Mouse (Mus musculus) cerebellum, adult 8-10 months (tissue): ENCODE measurements around the gene Rab11a.

Source experiments
- DNase-seq: peaks from one replicate; pipeline ENCODE4 v3.0.0; 2022

Gene Rab11a

DNA sequence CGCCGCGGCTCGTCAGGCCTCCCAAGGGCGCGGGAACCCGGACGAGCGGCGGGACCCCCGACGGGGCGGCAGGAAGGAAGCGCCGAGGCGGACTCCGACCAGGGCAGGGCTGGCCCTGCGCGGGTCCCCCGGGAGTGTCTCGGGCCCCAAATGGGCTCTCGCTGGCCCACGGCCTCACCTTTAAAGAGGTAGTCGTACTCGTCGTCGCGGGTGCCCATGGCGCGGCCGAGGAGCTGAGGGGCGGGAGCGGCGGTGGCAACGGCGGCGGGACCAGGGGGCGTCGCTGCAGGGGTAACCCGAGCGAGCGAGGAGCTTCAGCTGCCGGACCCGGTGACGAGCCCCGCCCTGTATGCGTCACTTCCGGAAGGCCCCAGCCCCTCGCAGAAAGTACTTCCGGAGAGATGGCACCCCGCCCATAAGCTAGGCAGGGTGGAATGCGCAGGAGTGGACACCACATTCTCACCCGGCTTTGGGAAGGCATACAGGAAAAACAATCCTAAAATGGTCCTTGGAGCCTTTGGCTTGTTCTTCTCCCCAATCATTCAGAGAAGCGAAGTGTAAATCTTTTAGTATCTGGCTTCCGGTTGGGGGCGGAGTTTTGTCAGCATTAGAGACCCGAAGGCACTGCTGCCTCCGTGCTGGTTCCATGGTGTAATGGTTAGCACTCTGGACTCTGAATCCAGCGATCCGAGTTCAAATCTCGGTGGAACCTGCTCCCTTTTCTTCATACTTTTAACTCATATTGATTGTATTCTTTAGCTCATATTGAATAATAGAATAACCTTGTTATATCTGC lies at the start of gene Rab11a:
Gene Rab11a, minus strand, starts transcription at position 353 of the 796 bp plus-strand sequence.
- DNase-seq, result peak; percentile 97

DNA sequence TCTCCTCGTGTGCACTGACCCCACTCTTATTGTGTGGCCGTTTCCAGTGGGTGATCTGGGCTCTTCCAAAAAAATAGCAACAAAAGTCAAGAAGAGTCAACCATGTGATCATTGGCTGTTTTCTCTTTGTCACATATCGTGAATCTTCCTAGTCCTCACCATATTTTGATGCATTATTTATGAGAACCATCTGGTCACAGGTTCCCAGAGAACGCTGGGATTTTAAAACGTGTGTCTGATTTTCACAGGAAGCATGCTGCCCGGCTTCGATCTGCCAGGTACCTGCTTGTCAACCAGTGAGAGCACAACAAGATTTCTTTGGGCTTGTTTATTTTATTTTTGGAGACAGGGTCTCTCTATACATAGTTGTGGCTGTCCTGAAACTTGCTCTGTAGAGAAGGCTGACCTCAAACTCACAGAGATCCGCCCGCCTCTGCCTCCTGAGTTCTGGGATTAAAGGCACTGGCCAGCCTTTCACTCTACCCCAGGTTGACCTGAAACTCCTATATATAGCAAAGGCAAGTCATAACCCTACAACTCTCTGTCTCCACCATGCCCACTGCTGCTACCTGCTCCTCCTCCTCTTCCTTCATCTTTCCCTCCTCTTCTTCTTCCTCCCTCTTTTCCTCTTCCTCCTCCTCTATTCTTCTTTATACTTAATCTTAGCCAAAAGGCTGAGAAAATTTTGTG lies 48.8 kb upstream of the Rab11a start:
- no peak for DNase-seq

DNA sequence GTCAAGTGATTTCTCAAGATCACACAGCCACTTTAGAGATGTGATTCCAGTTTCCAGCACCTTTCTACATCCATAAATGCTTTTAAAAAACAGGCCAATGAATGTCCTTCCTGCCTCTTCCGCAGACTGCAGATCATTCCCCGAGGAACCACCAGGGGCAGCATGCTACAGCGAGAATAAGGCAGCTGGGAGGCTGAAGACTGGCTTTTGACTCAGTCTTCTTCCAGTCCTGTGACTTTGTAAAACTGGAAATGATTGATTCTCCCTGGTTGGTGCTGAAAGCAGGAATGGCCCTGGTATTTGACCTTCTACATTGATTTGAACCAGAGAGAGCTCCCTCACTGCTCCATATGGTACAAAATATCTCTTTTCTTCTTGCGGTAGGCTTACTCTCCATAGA lies 47.3 kb upstream of the Rab11a start:
- peak; percentile 30 for DNase-seq

DNA sequence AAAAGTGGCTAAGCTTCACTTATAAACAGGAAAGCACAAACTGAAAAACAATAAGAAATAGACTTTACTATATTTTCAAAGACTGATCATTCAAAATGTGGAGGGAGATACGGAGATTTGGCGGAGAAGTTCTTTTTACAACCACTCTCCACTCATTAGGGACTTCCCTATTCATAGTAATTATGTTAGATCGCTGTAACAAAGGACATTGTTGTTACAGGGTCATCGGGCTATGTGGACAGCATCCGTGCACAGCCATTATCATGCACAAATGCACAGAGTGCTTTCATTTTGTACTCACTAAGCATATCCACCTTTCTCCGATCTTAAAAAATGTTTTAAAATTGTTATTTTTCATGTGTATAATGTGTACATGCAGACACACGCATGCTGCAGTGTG lies 46.0 kb upstream of the Rab11a start:
- DNase-seq, result no peak

DNA sequence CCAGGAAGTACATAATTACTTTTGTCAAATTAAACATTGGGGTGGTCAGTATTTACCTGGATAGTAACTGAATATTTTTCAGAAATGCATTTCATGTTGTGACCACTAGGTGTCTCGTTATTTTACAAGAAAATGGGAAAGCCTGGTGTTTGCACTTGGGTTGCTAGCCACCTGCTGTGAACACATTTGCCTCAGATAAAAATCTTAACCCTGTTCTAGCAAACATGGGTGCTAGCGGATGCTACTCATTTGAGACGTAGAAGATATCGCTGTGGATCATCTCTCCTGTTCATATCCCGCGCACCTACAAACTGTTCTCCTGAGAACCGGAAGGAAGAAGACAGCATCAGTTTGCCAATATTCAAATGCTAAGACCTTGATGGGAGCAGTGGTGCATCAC lies 42.1 kb upstream of the Rab11a start:
- DNase-seq, result peak; percentile 42

DNA sequence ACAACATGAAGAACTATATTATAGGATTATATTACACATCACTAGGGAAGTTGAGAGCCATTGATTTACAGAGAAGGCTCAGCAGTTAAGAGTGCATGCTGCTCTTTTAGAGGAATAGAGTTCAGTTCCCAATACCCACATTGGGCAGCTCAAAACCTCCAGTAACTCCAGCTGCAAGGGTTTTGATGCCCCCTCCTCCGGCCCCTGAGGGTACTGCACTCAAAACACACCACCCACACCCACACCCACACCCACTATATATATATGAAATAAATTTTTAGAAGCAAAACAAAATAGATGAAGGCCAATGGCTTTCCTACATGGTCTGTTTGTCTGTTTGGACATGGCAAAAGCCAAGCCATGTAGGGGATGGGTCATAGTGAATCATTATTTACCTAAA lies 40.6 kb upstream of the Rab11a start:
- DNase-seq, result no peak

DNA sequence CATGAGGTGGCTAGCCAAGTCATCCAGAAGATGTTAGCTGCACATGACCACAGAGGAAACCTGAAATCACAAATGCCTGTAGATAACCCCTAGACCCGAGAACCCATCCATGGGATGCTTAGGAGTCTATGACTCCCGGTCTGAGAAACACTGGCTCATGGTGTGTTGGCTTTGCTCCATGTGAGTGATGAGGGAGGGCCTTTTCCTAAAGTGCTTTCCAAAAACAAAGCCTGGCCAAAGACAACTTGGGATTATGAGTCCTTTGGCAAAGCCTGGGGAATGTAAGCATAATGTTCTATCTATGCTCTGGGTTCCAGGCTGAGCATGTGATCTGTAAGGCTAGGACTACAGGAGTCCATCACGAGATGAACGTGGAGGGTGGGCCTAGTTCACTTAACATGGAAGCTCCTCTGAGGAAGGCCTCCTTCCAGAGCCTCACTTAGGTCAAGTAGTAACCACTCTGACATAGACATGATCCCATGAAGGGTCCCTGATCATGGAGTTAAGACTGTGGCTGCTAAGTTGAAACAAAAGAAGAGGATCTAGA lies 40.0 kb upstream of the Rab11a start:
- DNase-seq, result no peak

DNA sequence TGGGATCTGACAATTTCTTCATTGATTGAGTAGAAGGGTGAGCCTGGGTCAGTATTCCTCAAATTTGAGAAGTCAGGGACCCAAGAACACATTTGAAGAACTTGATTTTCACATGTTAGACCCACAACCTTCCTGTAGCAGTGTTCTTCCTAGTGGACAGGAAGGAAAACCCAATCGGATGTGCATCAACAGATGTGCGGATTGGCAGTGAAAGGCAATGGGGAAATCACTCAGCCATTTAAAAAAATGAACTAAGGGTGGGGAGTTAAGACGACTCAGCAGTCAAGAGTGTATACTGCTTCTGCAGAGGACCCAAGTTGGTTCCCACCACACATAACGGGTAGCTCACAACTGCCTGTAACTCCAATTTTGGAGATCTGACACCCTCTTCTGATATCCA lies 37.9 kb upstream of the Rab11a start:
- no peak for DNase-seq

DNA sequence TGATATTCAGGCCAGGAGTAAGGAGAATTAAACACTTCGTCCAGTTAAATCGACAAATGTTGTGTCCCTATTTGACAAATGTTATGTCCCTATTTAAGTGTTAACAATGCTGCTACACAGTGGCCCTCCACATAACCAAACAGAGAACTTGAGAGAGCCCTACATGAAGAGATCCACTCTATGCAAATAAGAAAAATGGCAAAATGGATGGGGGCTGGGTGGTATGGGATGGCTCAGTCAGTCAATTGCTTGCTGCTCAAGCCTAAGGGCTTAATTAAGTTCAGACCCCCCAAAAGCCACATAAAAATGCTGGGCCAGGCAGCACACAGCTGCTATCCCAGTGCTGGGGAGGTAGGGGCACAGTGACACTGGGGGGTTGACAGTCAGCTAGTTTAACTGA lies 37.3 kb upstream of the Rab11a start:
- no peak for DNase-seq

DNA sequence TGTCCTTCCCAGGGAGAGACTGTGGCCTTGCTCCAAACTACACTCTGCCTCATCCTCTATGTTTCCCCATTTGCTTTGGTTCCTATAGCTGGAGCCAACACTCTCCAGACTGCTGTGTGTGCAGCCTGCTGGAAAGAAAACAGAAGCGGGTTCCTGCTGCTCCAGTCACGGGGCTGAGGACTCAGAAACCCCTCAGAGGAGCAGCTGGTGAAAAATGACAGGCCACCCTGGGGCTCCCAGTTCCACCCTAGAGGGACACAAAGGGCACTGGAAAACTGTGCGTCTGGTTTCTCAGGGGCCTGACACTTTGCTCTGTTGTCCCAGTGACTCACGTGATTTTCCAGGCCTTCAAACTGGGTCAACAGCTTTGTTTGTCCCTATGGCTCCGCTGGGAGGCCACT lies 36.9 kb upstream of the Rab11a start:
- peak; percentile 37 for DNase-seq

DNA sequence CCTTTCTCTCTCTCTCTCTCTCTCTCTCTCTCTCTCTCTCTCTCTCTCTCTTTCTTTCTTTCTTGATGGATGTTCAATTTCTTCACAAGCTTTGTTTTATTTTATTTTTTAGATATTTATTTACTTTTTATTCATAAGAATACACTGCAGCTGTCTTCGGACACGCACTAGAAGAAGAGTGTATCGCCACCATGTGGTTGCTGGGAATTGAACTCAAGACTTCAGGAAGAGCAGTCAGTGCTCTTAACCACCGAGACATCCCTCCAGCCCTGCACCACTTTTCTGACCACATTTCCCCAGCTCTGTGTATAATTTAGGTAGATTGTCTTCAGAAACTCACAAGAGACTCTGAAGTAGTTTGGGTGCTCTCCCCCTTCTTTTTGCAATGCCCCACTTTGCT lies 36.4 kb upstream of the Rab11a start:
- DNase-seq, result peak; percentile 14

DNA sequence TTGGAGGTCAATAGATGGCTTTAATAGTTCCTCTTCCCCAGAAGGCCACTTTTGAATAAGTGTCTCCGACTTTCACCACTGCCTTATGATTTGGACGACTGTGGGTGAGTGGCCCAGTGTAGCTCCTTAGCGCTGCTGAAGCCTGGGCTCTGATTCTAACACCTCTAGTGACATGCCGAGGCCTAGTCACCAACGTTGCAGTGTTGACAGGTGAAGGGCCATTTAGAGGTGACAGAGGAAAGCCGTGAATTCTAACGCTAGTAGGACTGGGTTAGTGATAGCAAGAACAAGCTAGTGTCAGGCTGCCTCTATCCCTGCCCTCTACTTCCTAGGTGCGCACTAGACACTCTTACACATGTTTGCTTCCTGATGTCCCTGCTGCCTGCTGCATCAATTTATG lies 35.7 kb upstream of the Rab11a start:
- no peak for DNase-seq

DNA sequence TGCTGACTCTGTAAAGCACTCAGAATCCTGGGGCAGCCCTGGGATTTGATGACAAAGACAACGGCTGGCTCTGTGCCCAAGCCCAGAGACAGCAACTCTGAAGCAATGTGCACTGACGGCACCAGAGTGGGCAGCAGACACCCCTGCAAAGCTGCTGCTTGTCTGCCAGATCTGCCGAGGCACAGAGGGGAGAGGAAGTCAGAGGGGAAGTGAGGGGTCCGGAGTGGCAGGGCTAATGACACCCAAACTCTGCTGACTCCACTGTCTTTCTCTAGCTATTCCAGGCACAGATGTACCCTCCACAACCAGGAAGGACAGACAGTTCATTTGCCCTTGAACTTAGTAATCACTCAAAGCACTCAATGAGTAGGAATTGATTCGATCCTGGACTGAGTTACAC lies 33.7 kb upstream of the Rab11a start:
- DNase-seq, result no peak

DNA sequence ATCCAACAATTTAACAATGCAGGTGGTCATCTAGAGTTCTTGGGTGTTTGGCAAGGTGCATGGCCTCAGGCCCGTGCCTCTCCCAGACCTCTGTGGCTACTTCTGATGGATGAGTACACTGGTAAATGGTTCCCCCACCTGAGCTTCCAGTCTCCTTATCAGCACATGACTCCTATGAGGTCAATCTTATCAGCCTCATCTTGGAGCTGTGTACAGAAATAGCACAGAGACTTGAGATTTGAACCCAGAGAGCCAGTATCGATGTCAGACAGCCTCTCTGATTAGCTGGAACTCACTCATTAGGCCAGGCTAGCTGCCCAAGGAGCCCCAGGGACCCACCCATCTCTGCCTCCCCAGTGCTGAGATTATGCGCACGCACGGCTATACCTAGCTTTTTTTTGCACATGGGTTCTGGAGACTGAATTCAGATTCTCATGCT lies 32.9 kb upstream of the Rab11a start:
- no peak for DNase-seq

DNA sequence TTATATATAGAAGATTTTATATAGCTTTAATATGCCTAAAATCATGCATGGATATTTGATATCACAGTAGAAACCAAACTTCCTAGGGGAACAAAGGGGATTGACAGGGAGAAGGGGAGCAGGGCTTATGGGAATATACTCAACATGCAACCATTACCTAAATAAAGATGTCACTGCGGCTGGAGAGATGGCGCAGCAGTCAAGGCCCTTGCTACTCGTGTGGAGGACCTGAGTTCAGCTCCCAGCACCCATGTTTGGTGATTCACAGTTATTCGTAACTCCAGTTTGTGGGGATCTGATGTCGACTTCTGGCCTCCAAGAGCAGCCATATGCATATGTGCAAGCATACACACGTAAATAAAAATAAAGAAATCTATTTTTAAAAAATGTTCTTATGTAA lies 32.4 kb upstream of the Rab11a start:
- DNase-seq, result no peak

DNA sequence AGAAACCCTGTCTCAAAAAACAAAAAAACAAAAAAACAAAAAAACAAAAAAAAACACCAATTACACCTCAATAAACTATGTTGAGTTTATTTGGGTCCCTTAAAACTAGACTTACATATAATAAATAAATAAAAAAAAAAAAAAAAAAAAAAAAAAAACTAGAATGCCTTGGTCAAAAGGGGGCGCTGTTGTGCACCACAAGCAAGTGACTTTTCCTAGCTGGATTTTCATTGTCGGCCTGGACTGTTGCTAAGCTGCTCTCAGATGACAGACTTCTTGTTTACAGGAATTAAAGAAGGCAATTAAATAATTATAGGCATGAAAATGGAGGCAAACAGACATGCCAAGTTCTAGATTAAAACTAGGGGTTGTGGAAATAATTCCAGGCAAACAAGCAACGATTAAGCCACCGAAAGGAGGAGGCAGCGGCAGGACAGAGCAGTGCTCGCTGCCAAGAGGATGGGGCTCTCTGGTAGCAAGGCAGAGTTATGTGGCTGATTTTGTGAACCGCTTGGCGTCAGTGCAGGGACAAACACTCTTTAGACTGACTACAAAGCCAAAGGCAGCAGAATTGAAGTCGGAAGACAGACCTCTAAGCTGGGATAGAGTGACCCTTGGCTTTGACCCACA lies 31.6 kb upstream of the Rab11a start:
- peak; percentile 41 for DNase-seq

DNA sequence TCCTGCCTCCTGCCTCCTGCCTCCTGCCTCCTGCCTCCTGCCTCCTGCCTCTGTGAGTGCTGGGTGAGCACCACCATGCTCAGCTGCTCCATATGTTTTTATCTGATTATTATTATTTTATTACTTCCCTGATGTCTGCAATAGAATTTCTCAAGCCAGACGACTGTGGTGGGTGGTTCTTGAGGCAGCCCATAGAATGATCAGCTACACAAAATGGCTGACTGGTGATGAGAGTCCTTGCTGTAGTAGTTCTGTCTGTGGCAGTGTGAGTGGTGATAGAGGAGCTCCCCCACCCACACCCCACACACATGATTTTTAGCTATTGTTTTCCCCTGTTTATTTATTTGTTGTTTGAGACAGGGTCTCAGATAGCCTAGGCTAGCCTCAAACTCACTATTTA lies 30.2 kb upstream of the Rab11a start:
- no peak for DNase-seq

DNA sequence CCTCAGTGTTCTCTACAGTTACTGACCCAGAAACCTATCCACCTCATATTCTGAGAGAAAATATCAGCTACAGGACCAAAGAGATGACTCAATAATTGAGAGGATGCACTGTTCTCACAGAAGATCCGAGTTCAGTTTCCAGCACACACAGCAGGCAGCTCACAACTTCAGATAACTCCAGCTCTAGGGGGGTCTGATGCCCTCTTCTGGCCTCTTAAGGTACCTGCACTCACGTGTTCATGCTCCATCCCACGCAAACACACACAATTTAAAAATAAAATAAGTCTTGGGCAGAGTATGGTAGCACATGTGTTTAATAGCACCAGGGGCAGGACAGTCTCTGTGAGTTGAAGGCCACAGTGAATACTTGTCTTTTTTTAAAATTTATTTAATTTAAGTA lies 28.6 kb upstream of the Rab11a start:
- no peak for DNase-seq

DNA sequence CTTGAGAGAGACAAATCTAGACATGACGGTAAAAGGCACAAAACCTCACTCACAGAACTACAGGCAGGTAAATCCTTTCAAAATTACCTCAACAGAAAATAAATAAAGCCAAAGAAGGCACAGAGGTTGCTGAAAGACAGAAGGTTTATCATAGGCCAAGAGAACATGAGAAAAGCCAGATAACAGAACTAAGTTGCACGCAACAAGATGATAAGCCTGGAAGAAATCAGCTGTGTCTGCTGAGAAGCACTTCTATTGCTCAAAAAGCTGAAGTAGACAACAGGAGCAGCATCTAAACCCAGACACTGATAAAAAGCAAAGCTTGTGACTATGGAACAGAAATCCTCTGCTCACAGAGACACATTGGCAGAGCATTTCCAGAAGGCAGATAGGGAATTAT lies 27.3 kb upstream of the Rab11a start:
- no peak for DNase-seq

DNA sequence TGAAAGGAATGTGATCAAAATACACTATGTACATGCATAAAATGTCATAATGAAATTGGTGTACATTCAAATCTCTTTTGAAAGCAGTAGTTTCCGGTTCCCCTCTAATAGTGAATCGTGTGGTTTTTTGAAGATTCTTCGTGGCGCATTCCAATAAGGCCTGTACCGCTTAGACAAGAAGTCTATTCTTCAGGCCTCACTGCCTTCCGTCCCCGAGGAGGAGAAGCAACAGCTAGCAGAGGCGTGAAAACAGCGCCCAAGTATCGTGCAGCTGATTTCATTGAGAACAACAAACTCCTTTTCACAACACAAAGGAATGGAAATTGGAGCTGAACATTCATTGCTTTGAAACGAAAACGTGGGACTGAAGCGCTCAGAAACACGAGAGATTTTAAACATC lies 20.5 kb upstream of the Rab11a start:
- no peak for DNase-seq

DNA sequence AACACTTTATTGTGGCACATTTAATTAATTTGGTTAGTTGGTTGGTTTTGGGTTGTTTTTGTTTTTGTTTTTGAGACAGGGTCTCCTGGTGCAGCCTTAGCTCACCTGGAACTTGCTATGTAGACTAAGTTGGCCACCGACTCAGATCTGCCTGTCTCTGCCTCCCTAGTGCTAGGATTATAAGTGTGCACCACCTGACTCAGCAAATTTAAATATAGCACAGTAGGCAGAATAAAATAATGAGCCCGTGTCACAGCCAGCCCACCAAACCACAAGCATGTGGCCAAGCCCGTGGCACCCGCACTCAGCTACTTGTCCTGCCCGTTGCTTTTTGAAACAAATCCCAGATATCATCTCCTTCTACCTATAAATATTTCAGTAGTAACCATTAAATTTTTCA lies 15.0 kb upstream of the Rab11a start:
- no peak for DNase-seq

DNA sequence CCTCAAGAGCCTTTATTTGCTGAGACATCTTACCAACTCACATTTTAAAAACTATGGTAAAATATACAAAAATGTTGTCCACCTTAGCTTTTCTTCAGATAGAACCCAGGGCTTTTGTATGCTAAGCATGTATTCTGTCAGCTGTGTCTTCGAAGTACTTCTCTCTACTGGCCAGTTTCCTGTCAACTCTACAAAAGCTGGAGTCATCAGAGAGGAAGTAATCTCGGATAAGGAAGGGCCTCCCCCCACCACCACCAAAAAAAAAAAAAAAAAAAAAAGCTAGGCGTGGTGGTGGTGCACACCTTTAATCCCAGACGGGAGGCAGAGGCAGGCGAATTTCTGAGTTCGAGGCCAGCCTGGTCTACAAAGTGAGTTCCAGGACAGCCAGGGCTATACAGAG lies 11.8 kb upstream of the Rab11a start:
- no peak for DNase-seq

DNA sequence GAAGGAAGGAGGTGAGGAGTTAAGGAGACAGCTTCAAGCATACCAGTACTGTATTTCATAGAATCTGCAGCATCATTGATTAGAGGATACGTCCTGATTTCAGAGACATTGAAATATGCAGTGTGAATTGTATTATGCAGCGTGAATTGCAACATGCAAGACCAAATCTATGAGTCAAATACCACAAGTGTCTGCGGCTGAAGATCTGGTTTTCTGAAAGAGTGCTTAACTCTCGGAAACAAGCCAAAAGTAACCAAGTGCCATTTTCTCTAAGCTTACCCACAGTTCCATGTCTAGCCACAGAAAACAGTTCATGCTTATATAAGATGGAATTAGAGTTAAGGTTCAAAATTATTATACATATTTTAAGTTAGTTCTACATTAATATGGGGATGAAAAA lies 10.2 kb upstream of the Rab11a start:
- no peak for DNase-seq

DNA sequence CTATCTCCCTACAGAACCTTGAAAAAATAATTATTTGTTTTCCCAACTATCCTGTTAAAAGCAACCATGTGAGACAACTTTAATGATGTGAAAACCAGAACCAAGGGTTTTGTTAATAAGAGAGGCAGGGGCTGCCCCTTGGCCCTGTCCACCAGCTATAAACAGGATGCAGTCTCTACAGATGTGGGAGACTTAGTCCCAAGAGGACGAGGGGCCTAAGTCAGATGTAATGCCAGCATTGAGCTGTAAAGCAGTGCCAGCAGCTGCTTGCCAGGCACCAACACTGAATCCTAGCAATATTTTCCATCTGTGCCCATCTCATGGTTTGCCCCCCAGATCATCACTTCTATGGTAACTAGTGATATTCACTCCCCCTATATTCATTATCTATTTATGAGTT lies 4.9 kb upstream of the Rab11a start:
- DNase-seq, result no peak
